Mouse (Mus musculus): ENCODE measurements at regions not wholly inside any gene's neighbourhood (a gene's known extent, or its start where the extent isn't known, plus 50 kb on each side); places are given as distances from the start of the nearest gene placed in this dataset.

DNA sequence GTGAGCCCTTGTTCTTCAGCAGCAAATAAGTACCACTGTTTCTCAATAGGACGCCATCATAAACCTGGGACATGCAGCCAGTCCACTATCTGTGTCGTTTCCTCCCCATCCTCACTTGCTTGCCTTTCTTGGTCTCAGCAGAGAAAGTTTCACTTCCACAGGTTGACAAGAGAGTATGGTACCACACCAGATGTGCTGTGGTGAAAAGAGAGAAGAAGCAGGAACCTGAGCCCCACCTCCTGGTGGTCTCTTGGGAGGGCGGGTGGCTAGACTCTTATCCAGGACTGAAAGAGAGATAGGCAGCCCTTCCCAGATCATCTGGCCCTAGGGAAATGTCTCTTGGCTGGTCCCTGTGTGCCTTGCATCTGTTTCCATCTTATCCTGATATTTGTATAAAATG is 133.1 kb upstream of the Zmiz1 start:
- no peak for DNase-seq (ENCODE audit: low spot score in 2 of 2)

DNA sequence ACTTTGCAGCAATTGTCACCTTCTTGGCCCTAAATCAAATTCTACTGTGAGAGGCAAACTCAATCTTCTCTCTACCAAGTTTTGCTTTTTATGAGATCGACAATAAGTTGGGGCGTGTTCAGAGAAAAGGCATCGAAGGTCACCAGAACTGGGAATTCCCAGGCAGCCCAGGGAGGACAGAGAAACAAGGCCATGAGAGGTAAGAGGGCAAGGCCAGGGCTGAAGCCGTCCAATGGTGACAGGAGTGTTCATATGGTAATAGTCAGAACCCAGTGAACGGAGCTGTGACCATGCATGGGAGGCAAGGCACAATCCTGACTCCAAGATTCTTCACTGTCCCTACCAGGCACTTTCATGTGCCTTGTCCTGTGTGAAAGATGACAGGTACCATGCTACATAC is 130.8 kb upstream of the Zmiz1 start:
- DNase-seq (ENCODE audit: low spot score in 2 of 2), result no peak

DNA sequence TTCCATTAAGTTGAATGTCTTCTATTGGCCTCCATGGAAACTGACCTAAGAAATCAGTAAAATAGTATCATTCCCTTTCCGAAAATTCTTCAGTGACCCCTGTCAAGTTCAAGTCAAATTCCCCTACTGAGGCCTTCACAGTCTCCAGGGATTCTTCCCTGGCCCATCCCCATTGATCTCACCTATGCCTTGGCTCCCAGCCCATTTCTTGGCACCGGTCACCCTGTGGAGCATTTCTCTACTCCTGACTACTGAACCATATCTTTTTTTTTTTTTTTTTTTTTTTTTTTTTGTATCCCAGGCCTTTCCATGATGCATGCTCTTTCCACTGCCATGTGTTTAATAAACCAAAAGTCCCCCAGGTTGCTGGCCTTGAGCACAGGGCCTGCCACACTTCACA is 124.8 kb upstream of the Zmiz1 start:
- no peak for DNase-seq (ENCODE audit: low spot score in 2 of 2)

DNA sequence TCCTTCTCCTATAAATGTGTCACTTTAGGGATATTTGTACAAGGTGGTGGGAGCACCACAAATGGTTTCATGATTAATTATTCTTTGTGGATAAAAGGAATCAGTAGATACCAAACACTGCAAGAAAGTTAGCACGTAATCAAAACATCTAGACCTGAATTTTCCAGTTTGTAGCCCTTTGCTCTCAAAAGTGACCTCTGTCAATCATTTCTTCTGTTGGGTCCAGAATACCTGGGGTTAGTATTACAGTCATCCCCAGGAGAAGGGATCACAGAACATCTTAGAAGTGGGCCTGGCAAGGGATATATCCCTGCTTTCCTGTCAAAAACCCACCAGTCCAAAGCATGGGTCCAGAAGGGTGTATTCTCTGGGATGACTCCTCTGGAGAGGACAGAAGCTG is 122.1 kb upstream of the Zmiz1 start:
- no peak for DNase-seq (ENCODE audit: low spot score in 2 of 2)

DNA sequence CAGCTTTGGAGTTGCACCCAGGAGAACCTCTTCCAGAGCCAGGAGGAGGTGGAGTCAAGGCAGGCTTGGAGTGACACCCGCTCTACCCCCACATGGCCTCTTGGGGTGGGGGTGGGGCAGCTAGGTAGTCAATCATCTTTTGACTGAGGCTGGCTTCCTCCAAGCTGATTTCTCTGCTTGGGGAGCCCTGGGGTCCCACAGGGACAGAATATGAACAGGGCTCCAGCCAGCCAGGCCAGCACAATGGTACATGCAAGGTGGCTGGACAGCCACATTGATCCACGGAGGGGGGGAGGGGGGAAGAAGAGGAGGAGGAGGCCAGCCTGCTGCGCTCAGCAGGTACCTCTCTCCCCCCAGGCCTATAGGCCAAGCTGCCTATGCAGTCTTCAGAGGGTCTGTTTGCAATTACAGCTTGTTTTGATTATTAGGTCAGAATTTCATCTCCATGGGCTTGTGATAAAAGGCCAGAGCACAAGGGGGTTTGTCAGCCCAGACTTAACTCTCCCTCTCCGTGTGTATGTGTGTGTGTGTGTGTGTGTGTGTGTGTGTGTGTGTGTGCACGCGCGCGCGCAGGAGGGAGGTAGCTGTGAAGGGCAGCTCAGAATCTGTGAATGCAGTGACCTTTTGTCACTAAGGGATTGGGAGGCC is 120.5 kb upstream of the Zmiz1 start:
- no peak for DNase-seq (ENCODE audit: low spot score in 2 of 2)

DNA sequence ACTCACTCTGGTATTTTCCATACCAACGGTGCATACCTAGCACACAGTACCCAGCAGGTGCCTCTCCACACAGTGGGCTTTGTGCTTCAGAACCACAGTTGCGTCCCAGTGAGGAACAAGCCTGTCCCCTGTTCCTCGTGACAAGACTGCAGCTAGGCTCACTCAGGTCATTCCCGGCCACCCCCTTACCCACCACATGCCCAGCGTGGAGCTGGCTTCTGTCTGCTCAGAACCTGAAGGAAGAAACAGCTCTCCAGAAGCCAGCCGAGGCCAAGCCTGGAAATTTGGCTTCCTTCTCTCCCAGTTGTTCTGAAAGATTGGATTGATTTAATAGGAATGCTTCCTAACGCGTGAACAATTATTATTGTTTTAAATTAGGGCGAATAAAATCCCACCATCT is 118.1 kb upstream of the Zmiz1 start:
- DNase-seq (ENCODE audit: low spot score in 2 of 2), result no peak

DNA sequence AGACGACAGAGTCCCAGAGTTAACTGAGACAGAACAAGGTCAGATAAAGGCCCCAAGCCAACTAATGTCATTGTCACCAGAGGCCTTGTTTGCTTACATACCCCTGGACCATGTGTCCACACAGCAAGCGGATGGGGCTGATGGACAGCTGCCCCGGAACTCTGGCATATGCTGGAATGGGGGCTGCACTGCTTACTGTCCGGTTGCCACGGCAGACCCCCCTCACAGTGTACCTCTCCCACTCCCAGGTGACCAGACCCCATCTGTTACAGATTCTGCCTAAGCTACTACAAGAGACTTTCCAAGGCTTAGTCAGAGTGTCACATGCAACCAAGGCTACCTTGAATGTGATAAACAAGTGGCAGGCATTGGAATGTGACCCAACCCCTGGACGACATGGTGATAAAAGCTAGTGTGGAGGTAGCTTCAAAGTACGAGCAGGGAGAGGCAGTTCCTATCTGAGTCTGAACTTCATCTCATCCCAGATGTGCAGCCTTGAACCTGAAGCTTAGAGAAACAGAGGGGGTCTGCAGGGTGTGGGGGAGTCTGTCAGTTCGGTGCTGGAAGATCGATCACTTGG is 117.0 kb upstream of the Zmiz1 start:
- DNase-seq (ENCODE audit: low spot score in 2 of 2), result no peak

DNA sequence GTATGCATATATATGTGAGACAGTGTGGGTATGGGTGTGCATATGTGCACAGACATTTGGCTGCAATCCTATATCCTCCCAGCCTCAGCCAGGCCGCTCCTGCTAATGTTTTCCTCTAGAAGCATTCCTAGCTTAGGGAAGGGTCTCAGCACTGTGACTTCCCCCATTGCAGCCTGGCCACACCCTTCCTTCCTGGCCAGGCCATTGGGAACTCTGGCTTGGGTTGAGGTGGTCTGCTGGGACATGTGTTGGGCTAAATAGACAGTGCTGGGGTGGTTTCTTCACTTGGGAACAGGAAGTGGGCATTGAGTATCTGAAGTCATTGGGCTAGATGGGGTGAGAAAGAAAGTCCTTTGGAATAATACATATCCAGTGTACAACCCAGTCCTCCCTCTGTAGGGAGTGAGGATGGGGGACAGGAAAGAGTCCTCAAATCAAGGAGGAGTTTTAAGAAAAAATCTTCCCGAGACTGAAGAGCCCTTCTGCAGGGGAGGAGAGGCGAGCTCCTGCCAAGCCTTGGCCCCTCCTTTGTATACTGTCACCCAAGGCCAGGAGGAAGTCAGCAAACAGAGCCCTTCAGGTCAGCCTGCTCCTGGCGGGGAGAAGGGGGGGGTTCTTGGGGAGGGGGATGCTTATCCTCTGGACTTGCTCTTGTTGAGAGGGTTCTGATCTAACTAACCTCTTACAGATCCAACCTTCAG is 116.0 kb upstream of the Zmiz1 start:
- no peak for DNase-seq (ENCODE audit: low spot score in 2 of 2)

DNA sequence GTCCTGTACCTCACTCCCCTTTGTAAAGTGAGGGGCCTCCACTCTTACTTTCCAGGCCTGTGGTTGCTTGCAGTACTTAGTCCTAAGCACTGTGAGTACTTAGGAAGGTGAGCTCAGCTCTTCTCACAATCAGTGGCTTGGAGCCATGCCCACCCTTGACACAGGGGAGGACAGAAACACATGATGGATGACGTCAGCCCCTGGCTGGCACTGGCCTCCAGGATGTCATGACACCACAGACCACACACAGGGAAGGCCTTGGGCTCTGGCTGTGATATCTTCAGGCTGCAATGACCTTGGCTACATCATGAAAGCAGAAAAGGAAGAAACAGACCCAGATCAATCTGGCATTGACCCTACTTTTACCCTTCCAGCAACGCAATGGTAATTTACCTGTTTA is 113.0 kb upstream of the Zmiz1 start:
- no peak for DNase-seq (ENCODE audit: low spot score in 2 of 2)

DNA sequence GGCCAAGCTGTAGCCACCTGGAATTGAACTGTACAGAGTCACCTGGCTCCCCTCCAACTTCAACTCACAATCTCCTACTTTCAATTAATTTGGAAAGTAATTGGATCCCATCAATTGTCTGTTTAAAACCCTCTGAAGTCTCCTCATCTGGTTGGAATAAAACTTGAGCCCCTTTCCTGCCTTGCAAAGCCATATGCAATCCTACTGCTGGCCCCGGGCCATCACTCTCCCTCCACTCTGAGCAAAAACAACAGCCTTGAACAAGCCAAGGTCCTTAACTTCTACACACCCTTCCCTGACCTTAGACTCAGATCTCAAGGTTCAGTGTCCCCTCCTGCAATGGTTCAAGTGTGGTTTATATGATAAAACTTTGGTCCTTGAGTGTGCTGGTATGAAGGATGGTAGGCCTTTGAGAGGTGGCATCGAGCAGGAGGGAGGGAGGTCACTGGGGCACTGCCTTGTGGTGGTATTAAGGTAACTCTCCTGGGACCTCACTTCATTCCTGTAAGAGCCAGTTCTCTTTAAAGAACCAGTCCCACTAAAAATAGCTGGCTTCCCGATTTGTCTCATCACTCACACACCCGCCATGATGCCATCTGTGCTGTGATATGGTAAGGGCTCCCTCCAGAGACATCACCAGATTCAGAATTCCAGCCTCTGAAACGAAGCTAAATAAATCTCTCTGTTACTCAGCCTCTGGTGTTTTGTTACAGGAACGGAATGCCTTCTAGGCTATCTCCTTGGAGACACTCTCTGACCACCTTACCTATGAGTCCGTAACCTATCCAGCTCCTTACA is 112.0 kb upstream of the Zmiz1 start:
- no peak for DNase-seq (ENCODE audit: low spot score in 2 of 2)

DNA sequence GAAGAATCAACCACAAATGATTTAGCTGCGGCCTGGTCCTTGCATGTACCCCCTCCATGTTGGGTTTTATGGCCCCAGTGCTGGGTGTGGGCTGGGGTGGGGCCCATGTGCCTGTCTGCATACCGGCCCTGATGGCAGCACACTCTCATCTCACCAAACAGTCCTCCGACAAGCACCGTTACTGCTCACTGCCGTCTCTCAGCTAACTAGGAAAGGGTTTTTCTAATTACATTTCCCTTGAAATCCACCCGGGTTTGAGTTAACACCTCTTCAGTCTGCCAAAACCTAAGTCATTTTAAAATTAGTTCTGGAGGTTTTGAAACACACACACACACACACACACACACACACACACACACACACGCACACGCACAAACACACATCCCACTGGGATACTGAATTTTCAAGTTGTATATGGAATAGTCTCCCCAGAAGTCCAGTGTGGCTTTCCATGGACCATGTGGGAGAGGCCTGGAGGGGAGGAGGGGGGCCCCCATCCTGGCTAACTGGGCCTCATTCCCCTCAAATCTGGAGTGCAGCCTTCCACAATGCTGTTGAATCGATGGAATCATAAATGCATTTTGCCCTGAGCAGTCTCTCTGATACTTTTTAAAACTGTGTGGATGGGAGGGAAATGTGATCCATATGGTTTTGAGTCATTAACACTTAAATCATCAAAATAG is 108.6 kb upstream of the Zmiz1 start:
- no peak for DNase-seq (ENCODE audit: low spot score in 2 of 2)

DNA sequence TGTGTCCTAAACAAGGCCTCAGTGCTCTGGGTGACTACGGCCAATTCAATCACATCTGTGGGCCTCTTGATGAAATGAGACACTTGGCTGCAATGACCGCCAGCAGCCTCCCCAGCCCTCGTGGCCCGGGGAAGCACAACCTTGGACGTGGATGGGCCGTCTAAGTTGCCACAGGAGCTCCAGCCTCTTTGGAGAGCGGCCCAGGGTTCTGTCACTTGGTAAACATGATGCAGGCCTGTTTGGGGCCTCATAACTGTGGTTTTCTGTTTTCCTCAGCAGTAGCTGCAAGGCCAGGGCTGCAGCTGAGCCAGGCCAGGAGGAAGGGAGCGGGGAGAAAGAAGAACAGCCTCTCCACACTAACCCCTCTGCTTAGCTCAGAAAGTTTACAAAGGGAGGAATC is 105.2 kb upstream of the Zmiz1 start:
- DNase-seq (ENCODE audit: low spot score in 2 of 2), result peak; percentile 35 to 50

DNA sequence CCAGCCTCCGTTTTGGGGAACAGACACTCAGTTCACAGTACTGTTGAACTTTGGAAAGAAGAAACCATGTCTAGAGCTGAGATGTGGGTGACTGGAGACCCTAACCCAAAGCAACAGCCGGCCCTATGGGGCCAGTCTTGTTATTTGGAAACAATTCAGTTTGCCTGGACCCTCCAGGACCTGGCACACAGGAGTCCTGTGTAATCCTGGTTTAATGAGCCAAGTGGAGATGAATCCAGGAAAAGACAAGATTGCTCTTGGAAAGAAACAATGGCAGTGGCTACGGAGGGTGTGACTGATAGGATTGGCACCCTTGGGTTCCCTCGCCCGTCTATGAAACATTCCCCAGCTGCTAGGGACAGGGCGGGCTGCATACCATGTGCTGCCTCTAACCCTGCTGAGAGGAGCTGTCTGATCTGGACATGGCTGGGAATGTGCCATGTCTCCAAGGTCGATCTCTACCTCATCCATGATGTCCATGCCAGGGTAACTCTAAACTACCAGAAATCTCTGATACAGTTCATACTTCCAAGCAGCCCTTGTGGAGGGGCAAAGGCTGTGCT is 104.6 kb upstream of the Zmiz1 start:
- no peak for DNase-seq (ENCODE audit: low spot score in 2 of 2)

DNA sequence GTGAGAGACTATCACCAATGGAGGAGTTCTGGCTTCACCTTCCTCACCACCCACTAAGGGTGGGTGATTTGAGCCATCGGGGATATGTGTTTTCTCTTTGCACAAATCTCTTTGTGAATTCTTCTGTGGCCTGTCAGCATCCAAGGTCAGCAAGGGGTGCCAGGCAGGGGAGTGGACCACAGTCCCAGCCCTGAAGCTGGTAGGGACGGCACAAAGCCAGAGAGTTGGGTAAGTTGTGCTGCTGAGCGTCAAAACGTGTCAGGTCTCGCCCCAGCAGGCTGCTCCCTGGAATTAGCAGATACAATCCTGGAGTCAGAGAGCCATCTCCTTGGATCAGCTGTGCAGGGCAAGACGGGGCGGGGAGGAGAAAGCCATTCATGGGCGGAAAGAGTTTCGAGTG is 101.2 kb upstream of the Zmiz1 start:
- DNase-seq (ENCODE audit: low spot score in 2 of 2), result no peak

DNA sequence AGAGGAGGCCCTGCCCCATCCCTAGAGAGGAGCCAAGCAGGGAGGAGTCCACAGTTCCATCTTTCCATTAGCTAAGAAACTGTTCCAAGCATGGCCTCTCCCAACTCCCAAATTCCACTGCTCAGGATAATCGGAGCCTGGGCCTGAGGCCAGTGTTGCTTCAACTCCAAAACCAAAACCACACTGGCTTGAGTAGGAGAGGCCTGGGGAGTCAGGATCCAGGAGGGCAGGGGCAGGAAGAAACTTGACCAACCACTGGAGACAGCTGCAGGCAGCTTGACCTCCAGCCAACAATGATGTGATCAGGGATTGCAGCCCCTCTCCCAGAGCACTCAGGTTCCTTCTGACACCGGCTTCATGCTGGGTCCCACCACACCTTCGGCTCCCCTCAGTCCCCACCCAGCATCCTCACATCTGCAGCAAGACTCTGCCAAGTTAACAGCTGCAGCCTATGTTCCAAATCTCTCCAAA is 99.1 kb upstream of the Zmiz1 start:
- no peak for DNase-seq (ENCODE audit: low spot score in 2 of 2)

DNA sequence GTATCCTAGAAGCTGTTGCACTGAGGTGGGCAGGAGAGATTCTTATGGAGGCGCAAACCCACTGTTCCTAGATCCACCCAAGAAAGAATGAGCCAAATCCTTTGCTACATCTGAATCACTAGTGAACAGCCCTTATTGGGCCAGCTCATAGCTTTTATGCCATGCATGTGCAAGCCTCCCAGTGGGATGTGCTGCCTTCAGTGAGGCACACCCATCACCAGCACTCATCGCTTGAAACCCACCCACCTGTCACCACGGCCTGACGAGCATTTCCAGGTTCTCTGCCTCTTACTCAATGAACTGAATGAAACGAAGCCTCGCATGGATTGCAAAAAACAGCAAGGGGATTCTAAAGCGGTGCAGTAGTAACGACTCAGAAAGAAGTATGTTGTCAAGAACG is 98.3 kb upstream of the Zmiz1 start:
- no peak for DNase-seq (ENCODE audit: low spot score in 2 of 2)

DNA sequence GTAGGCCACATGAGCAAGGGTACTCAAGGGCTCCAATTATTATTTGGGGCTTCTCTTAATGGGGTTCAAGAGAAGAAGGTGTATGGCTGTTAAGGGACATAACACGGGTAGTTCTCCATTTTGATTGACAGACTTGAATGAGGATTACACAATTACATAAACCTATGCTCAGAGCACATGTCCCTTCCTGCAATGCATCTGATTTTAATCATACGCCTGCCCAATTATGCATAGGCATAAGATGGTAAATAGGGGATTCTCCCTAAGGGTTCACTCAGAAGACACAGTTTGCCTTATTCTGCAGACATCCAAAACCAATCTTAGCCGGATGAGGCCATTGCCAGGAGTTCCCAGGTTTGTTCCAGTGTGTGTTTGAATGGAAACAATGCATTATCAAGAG is 97.9 kb upstream of the Zmiz1 start:
- no peak for DNase-seq (ENCODE audit: low spot score in 2 of 2)

DNA sequence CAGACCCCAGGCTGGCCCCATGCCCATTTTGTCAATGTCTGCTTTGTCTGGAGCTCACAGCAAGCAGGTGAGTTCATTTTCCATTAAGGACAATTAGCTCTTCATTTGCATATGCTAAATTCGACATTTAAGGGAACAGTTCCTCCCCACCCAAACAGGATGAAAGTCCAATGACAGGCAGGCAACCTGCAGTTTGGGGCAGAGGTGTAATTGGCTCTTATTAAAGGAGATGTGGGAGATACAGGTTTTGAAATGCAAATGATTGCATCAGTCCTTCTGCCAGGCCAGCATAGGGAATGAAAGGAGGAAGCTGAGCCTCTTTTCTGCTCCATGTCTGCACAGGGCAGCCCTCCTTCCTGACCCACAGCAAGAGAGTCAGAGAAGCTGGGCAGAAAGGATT is 96.2 kb upstream of the Zmiz1 start:
- no peak for DNase-seq (ENCODE audit: low spot score in 2 of 2)

DNA sequence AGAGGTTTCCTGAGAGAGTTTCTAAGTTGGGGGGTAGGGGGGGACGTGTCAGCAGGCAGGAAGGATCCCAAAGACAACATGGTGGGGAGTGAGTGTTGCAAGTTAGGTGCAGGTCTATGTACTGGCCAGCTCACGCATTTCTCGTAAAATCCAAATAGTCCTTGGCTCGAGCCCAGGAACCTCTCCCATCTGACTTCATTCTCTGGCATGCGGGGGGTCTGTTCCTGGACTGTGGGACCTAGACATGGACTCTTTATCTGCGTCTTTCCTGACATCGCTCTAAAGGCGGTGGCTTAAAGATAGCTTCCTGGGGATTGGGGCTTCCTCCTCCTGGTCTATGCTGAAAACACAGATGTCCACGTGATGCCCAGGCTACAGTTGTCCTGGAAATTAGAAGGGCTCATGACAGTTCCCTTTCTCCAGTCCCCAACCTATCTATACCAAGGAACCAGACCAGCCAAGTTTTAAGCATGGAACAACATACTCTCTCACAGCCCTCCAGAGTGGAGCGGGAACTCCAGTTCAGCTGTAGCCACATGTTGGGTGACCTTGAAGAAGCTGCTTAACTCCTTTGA is 93.7 kb upstream of the Zmiz1 start:
- DNase-seq (ENCODE audit: low spot score in 2 of 2), result no peak

DNA sequence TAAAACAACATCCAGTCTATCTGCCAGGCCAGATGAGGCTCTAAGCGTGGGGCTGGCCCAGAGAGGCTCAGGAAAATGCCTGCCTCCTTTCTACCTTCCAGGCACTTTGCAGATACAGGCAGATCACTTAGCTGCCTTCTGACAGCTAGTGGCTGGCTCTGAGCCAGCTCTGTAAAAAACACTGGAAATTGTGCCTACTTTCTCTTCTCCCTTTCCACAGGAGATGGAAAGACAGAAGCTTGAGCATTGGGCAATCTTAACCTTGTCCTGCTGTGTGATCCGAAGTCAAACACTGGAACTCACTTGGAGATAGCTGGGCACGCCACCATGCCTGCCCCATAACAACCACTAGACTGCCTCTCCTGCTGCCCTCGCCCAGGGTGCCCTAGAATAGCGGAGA is 93.0 kb upstream of the Zmiz1 start:
- DNase-seq (ENCODE audit: low spot score in 2 of 2), result no peak

DNA sequence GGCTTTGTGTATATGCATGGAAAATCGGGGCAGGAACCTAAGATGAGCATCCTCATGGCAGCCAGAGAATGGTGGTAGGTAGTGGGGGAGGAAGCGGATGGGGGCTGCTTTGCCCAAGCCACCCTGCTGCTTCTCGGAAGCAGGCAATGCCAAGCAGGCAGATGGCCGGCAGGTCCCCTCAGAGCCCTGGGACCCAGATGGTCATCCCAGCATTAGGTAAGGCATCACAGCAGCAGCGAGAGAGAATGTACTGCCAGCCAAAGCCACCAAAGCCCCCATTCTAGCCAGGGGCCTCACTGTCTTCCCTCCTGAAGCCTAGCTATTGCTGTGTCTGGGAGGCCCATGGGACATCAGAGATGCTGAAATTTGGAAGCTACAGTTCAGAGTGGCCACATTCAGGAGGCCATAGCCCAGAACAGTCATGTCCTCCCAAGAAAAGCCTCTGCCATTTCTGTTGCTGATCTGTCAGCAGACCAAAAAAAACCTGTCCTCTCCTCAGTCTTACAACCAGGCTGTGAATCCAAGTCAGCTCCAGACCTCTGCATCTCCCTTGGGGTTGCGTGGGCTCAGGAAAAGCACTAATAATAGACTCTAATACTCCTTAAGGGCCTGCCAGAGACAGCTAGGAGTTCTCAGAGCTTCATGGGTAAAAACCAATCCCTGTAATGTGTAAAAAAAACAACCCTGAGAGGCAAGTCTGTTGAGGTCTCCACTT is 88.5 kb upstream of the Zmiz1 start:
- no peak for DNase-seq (ENCODE audit: low spot score in 2 of 2)

Data from frontal cortex, postnatal 10 days (tissue).